Mouse (Mus musculus): ENCODE data around the gene H2-DMb1.

DNA sequence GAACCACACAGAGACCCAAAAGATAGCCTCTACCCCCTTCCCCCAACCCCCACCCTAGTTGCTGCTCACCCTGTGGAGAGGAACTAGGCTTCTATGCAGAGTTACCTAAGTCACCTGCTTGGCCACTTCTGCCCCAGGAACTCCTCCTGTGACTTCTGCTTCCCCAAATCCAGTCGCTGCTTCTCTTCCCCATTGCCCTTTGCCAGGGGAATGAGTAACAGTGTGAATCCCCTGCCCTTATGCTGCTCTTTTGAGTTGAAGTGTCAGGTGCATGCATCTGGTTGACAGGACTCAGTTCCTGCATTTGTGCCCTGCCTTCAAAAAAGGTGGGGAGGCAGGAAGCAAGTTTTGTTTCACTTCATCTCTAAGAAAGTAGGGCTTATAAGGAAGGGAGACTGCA is 21.2 kb downstream of the H2-DMb1 start:
- TF ChIP-seq CTCF (IDR thresholded peaks at IDR 0.05; ENCODE audit: low read depth) (no peak), EP300 (IDR thresholded peaks at IDR 0.05; ENCODE audit: low read depth) (no peak)

Data from liver, embryonic 14.5 days (tissue).